Mouse (Mus musculus) lung, postnatal 36 days (tissue): ENCODE measurements around the gene Pex19.

ENCODE experiments used
- DNase-seq: peaks from one replicate; pipeline ENCODE4 v3.0.0; 2022; ENCODE audit warnings: mixed read lengths

Gene Pex19

DNA sequence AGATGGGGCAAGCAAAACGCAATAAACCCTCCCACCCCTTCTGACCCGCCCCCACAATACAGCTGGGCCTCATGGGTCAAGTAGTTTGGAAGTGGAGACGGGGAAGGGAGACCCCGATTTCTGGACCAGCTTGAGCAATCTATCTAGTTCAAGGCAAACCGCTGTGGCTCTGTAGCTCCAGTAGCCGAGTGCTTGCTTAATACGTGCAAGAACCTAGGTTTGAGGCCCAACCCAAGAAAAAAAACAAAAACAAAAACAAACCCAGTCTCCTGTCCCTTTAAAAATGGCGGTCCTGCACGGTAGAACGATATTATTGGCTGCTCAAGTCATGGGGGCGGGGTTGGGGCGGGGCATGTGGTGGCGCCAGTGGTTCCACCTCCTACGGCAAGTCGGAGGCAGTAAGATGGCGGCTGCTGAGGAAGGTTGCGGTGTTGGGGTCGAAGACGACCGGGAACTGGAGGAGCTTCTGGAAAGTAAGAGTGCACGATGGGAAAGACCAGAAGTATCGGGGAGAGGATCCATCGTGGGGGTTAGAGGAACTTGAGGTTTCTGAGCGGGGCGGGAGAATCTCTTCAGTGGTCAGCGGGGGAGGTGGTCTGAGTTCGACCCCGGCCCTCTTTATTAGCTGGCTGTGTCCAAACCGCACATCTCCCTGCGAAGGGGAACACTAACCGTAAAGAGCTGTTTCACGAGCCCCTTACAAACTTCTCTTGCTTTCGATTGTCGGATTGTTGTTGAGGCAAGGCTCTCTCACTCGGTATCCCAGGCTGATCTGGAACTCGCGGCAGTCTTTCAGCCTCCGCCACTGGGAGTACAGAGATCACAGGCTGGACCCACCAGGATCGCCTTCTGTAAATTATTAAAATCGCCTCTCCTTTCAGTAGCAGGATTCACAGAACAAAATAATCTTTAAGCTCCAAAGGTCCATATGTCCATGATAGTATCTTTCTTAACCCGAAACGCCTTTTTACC lies at the start of gene Pex19:
TSS of gene Pex19 (plus strand) at position 380 of the 972 bp plus-strand sequence.
- peak; percentile 81 for DNase-seq

DNA sequence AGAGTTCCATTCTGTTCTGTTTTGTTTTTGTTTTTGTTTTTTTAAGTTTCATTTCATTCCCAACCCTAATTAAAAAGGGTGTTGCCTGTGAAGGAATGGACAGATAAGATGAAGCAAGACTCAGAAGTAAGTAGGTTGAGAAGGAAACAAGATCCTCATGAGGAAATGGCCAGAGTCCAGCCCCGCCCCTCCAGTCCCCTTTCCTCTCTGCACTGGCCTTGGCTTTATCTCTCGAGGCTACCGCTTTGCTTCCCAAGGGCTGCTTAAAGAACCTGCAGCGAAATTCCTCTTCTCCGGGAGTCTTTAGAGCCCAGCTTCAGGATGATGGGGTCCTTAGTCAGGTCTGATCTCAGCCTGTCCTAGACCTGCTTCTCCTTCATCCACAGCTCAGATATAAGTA lies 48.6 kb upstream of the Pex19 start:
- peak; percentile 14 for DNase-seq

DNA sequence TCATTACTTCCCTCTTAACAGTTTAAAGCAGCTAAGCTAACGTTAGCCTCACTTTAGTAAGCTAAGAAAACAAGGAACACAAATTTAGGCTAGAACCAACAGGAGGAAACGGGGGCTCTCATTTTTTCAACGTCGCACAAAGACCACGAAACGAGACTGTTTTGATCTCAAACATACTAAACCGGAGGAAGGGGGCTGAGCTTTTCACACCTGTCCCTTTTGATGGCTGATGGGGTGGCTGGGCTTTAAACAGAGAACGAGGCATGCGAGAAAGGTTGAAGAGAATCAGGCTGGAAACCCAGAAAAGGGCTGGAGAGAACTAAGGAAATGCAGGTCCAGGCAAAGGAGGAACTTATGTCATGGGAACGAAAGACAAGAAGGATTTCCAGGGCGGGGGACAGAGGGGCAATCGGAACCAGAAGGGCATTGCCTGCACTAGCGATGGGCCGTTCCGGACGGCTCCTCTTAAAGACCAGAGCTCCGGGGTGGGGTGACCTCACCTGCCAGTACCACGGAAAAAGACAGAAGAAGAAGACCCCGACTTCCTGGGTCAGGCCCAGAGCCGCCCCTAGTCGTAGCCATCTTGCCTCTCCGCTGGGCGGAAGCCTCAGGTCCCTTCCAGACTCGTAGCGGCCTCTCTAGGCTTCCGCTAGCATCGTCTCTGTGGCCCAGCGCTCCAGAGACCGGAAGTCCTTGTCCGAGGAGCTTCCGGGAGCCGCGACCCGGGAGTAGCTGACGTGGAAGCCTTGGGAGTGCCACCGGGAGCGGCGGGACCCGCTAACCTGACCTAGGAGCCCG lies 44.3 kb upstream of the Pex19 start, which contains the start of the genes Copa and Ncstn:
TSS of gene Copa (plus strand) at position 429 of the 798 bp plus-strand sequence.
TSS of gene Ncstn (minus strand) at position 695 of the 798 bp plus-strand sequence.
- peak; percentile 97 for DNase-seq

DNA sequence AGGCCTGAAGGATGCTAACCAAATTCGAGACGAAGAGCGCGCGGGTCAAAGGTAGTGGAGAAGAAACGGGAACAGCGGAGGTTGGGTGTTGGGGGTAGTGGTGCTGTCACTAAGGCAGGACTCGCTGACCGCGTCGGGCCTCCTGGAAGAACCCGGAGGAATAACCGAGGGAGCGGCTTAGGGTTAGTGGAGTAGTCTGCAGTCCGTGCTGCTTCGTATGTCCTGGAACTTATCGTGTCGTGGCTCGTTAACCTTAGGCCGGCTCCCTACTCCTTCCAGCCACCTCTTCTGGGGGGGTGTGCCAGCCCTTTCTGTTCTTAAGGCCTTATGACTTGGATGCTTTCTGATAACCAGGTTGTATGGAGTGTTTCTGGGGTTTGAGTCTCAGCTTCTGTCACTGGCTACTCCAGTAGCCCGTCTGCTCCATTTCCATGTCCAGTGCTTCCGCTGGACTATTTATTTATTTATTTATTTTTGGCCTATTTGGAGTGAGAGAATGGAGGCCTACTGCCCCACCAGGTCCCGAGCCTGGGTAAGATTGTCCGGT lies 43.6 kb upstream of the Pex19 start:
- DNase-seq: no peak

DNA sequence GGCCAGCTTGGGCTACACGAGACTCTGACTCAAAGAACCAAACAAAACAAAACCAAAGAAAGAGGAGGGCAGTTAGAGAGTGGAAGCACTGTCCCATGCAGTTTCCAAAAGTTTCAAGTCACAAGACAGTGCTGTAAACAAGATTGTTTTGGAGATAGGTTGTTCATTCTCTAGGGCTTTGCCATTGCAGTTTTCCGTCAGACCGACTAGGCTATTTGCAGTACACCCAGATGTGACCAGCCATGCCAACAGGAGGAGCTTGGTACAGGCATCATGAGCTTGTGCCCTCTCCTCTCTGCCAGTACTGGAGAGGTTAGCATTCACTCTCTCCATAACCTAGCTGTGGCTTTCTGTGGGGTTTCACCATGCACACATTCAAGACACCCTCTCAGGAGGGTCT lies 33.0 kb upstream of the Pex19 start:
- DNase-seq: peak; percentile 9

DNA sequence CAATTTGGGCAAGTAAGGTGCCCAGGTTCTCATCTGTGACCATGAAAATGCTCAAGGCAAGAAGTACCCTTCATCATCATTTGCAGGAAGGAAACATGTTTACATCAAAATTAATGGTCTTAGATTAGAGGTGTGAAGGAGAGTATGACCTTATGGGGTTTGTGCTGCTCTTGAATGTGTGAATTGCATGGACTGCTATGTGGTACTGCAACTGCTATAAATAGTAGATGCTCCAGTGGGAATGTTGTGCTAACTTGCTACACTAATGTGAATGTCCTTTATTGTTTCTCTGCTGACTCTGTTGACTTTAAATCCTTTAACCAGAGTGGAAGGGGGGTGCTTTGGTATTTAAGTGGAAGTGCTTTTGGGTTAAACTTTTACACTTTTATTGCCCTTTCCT lies 32.3 kb upstream of the Pex19 start:
- no peak for DNase-seq

DNA sequence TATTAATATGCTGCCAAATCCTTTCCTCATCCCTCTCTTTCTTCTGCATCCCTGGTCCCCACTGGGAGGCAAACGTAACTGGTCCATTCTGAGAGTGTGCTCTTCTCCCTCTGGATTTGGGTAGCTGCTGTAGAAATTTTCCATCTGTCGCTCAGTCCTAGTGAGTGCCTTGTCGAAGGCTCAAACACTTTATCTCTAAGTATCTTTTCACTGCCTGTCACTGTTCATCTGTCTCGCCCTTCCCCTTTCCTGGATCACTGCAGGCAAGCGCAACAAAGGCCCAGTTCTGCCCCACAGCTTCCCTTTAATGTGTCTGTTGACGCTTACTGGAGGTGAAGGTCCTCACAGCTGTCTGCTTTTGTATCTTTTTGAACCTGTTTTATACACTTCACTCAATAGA lies 31.4 kb upstream of the Pex19 start:
- peak; percentile 36 for DNase-seq

DNA sequence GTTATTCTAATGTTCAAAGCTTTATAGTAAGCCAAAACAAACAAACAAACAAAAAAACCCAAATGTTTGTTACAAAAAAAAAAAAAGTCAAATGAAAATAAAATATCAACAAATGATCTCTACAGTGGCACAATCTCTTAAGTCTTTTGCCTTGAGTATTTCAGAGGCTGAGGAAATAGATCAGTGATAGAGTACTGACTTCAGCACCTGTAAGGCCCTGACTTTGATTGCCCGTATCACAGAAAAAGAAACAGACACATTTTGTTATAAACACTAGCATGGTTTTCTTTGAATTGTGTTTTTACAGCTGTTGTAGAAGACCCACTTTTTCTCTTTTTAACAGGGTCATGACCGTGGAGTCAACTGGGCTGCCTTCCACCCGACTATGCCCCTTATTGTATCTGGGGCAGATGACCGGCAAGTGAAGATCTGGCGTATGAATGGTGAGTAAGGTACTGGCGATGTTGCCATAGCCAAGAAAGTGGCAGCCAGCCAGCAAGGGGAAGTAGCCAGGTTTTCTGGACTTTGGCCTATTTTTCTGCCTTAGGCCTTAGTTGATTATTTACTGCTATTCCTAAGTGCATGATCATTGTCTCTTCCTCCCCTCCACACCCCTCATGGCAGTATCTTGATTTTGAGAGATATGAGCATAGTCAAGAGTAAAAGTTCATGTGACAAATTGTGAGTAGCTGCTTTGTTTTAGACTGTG lies 27.1 kb upstream of the Pex19 start:
- no peak for DNase-seq

DNA sequence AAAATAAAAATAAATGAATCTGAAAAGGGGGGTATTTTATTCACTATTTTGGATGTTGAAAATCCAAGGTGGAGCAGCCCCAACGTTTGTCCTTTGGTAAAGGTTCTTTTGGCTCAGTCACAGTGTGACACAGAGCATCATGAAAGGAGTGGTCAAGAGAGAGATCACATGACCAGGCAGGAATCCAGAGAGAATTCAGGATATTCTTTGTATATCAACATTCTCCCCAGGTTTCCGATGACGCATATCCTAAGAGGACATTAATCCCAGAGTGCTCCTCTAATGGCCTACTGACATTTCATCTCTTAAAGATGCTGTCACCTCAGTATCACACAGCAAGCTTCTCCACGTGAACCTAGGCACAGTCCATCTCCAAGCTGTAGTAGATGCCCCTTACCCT lies 22.9 kb upstream of the Pex19 start:
- DNase-seq: peak; percentile 60

DNA sequence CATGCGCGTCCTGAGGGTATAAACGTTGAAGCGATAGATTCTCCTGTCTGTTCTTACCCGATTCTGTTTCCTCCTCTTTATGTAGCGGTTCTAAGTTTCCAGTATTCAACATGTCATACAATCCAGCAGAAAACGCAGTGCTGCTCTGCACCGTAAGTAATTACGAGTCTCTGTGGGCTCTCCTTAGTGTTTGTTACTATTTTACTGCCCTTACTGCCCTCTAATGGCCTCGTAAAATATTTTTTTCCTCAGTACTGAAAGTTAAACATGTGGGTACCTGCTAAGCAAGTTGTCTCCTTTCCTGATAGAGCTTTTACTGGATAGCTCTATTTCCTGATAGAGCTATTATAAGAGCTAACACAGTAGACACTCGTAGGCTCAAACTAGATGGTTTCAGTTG lies 21.5 kb upstream of the Pex19 start:
- DNase-seq: no peak

DNA sequence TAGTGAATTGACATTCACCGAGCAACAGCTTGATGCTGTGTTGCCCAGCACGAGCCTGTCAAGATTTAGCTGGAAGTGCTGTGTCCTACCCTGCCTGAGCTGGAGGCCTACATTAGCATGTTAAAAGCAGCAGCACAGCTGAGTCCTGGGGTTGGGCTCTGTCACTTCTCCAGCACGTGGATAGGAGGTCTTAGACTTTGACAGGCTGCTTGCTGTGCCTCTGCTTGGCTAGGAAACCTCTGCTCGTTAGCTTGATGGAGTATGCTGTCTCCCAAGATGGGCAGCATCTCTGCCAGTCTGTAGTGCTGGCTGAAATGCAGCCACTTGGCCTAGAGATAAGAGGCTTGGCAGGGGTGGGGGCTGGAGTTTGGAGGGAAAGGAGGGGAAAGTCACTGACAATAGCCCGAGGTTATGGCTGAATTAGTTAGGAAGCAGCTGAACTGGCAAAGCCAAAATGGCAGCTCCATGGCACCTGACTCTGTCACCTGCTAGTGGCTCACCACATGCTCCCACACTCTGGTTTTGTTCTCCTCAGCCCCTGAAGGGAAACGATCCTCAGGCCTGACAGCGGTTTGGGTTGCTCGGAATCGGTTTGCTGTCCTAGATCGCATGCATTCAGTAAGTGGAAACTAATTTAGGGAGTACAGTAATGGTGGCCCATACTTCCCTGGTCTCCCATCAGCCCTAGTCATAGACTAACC lies 18.6 kb upstream of the Pex19 start:
- no peak for DNase-seq

DNA sequence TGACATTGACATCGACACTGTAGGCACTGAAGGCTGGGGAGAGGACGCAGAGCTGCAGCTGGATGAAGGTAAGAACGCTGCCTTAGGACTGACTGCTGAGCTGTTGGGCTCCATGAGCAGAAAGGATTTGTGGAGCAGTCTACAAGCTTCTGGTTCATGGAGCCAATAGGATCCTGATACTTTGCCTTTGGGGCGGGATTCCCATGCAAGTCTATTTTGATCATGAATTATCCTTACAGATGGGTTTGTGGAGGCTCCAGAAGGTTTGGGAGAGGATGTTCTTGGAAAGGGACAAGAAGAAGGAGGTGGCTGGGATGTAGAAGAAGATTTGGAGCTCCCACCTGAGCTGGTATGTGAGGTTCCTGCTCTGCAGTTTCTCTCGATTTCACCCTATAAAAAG lies 9.6 kb upstream of the Pex19 start:
- no peak for DNase-seq

DNA sequence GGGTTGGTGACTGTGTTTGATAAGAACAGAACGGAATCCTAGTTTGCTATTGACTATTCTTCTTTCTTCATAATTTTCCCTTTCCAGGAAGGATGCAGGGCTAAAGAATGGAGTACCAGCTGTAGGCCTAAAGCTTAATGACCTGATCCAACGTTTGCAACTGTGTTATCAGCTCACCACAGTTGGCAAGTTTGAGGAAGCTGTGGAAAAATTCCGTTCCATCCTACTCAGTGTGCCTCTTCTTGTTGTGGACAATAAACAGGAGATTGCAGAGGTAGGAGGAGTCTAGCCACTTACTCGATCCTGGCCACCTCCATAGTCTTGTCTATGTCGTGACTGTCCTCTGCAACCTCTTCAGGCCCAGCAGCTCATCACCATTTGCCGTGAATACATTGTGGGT lies 7.5 kb upstream of the Pex19 start:
- no peak for DNase-seq

DNA sequence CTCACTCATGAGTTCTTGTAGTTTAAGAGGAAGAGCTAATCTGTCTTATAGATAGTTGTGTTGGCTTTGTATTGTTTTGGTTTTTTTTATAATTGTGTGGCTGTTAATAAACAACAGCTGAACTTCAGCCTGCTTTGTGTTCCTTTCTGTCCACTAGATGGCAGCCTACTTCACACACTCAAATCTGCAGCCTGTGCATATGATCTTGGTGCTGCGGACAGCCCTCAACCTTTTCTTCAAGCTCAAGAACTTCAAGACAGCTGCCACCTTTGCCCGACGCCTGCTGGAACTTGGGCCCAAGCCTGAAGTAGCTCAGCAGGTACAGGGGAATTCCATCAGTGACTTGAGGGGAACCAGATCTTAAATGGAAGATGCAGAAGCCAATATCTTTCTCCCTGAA lies 6.8 kb upstream of the Pex19 start:
- peak; percentile 77 for DNase-seq

DNA sequence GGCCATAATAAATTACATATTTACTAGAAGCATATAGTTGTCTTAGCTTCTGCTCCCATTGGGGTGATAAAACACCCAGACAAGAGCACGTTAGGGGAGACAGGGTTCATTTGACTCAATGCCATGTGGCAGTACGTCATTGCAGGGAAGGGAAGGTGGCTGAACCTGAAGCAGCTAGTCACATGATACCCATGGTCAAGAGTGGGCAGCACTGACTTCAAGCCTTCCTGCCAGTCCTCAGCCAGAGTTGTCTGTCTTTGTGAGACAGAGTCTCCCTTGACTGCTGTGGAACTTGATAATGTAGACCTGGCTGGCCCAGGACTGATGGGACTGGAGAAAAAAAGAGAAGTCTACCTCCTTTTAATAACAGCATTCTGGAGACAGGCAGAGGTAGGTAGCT lies 3.9 kb upstream of the Pex19 start:
- DNase-seq: no peak

DNA sequence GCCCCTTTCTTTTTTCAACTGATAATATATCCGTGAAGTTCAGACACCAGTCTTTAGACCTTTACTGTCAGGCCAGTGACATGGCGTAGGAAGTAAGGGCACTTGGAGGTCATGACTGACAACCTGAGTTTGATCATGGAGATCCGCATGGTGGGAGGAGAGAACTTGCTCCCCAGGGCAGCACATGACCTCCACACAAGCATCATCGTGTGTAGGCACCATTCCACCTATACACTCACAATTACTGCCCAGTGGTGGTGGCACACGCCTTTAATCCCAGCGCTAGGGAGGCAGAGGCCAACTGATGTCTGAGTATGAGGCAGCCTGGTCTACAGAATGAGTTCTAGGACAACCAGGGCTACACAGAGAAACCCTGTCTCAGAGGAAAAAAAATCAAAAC lies 2.0 kb upstream of the Pex19 start:
- DNase-seq: no peak

DNA sequence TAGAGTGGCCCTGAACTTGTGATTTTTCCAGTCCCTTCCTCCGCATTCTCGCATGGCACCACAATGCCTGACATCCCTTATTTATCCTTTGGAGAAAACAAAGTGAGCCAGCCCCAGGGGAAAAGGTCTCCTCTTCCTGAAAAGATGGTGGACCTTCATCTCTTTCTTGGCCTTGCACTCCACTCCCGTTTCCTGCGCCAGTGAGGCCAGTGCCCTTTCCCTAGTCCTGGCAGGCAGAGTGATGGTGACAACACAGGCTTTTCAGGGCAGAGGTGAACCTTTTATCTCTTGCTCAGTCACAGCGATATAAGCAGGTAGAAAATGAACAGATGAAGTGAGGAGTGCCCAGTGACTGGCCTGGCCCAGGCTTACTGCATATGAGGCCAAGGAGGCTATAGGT lies 932 bp downstream of the Pex19 start:
- no peak for DNase-seq

DNA sequence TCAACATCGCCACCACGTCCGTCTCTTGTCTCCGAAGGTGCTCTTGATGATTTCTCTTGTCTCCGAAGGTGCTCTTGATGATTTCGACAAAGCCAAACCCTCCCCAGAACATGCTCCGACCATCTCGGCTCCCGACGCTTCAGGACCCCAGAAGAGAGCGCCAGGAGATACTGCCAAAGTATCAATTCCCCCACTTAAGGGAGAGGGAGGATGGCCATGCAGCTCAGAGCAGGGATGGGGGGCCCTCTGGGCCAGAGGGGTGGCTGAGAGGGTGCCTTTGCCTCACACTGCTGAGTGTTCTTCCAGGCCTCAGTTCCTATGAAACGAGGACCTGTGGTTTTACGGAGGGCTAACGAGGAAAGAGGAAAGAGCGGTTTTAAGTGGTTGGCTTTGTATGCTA lies 2.0 kb downstream of the Pex19 start:
- no peak for DNase-seq

DNA sequence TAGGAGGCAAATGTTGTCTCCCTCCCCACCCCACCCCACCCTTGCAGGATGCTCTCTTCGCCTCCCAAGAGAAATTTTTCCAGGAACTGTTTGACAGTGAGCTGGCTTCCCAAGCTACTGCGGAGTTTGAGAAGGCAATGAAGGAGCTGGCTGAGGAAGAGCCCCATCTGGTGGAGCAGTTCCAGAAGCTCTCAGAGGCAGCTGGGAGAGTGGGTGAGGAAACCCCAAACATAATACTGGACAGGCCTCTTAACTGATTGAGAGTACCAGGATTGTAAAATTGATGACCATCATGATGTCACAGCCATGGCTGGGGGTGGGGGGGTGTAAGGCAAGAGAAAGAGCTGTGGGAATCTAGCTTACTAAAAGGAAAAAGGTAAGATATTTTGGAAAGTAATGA lies 2.6 kb downstream of the Pex19 start:
- DNase-seq: peak; percentile 19

DNA sequence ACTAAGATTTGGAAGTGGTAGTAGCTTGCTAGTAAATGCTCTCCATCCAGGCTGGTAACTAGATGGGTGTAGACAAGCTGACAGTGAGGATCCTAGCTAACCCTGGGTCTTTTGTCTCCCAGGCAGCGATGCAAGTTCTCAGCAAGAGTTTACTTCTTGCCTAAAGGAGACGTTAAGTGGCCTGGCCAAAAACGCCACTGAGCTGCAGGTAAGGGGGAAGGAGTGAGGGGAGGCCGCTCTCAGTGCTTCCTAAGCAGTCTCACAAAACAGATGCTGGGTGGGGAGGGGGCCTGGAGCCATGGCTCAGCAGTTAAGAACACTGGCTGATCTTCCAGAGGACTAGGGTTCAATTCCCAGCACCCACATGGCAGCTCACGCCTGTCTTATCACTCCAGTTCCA lies 3.2 kb downstream of the Pex19 start:
- no peak for DNase-seq

DNA sequence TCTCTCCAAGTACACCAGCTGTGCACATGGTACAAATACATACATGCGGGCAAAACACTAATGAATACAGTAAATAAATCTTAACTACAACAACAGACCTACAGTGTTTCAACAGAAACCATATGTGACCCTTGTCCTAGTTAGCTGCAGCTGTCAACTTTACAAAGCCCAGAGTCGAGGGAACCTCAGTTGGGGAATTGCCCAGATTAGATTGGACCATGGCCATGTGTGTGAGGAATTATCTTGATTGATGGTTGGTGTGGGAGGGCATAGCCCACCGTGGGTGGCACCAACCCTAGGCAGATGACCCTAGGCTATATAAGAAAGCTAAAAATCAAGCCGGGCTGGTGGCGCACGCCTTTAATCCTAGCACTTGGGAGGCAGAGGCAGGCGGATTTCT lies 5.8 kb downstream of the Pex19 start:
- DNase-seq: no peak

DNA sequence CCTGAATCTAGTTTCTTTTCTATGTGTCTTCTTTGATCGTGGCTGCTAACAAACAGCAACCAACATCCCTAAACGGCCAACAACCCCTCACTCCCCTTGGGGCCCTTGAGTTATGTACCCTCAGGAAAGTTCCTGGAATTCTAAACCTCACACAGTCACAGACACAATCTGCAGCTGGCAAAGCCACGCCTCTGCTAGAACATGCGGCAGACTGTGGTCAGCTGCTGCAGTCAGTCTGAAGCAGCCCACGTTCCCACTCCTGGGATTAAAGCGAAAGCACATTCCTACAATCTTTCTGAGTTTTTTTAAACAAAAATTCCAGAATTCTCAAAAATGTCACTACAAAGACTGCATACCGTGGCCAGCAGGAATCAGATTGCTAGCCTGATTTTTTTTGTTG lies 7.0 kb downstream of the Pex19 start:
- DNase-seq: peak; percentile 23
